Mouse (Mus musculus) left cerebral cortex, postnatal 10 days (tissue): ENCODE data around the gene Gm21830. TPM values are rescaled to one million over a fixed set of nuclear protein-coding genes. Genes with fewer than 3 reads are reported as not detected.
"Not testable (repeated sequence)": the region's sequence is repeated elsewhere in the genome, so short reads cannot be mapped to it uniquely, and the experiment has no call there.

ENCODE experiments used
- DNase-seq, 2 experiments: peaks; one replicate each; pipeline ENCODE4 v3.0.0; 2021 to 2022; ENCODE audit warnings: low spot score in 2 of 2, mixed read lengths in 1 of 2; ENCODE audit errors: extremely low spot score in 1 of 2
- intact Hi-C: fragments of 180-260 bp; cut with DNase I; formaldehyde crosslinking; loops from one replicate; pipeline ENCODE4 v1.15.1; 2025
- total RNA-seq, 2 experiments: library from RNA; stranded (reverse); gene quantifications; 2 replicates each; pipeline ENCODE4 v1.2.3; 2021

Gene Gm21830
- not detected for total RNA-seq

DNA sequence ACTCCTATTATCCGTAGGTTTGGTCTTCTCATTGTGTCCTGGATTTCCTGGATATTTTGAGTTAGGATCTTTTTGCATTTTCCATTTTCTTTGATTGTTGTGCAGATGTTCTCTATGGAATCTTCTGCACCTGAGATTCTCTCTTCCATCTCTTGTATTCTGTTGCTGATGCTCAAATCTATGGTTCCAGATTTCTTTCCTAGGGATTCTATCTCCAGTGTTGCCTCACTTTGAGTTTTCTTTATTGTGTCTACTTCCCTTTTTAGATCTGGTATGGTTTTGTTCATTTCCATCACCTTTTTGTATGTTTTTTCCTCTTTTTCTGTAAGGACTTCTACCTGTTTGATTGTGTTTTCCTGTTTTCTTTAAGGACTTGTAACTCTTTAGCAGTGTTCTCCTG is at the start of gene Gm21830:
Gm21830 (plus strand) TSS at position 301 of the 400 bp plus-strand sequence.
- DNase-seq, intact Hi-C loops: not testable (repeated sequence)

DNA sequence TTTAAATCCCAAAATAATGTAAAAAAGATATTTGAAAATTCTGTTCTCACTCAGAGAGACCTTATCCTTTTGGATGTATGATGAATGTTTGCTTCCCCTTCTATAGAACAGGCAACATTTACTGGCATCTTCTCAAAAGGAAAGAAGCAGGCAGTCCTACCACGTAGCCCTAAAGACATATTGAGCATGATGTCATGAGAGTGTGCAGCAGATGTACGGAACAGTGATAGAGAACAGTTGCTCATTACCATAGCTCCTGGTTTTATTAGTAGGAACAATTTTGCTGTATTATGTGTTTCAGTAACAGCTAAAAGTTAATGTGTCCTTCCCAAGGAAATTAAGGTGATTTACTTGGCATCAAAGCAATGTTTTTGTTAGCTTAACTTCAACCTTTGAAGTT is 49.0 kb upstream of the Gm21830 start:
- DNase-seq = no peak
- intact Hi-C loops = no loop called here

DNA sequence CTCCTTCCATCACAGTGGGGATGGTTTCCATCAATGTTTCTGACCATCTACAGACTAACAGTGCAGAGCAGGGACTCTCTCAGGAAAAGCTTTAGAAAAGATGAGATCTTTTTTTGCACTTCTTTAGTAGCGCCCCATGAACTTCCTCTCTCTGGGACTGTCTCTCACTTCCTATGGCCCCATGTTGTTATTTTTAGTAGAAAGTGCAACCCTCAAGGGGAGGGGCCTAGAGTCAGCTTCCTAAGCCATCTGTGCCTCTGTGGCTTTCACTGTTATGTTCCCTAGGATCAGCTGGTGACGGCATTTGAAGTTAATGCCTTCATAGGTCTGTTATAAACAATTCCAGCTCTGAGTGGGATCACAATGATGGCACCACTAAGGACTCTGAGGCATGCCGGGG is 35.0 kb upstream of the Gm21830 start:
- DNase-seq = no peak
- intact Hi-C loops = no loop called here

DNA sequence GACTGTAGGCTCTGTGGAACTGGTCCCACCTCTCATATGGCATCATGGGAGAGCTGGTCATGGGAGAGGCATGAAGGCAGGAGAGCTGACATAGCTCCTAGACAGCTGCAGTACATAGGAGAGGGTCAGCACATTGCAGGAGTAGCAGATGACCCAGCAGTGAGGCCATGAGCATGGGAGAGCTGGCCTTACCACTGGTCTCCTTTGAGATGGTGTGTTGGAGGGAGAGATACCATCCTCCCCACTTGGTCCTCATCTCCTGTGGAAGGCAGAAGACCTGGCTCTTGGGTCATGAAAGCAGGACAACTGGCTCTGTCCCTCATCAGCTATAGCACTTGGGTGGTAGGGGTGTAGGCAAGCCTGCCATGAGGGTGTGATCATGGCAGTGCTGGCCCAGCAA is 7.3 kb downstream of the Gm21830 start:
- DNase-seq = no peak
- intact Hi-C loops = no loop called here

DNA sequence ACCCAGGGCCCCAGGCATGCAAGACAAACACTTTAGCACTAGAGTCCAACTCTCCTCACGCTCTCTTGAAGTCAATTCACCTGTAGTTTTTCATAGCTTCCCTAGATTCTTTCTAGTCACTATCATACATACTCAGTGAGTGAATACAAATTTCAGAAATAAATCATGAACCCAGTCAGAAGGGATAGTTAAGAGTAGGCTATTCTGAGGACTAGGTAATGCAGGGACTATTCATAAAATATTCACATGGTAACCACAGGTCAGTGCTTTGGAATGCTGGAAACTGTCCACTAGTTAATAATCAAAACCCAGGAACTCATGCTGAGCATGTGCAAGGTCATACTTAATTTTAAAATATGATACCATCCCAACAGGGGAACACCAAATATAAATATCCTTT is 9.3 kb downstream of the Gm21830 start:
- intact Hi-C loops = no loop called here
- no peak for DNase-seq

DNA sequence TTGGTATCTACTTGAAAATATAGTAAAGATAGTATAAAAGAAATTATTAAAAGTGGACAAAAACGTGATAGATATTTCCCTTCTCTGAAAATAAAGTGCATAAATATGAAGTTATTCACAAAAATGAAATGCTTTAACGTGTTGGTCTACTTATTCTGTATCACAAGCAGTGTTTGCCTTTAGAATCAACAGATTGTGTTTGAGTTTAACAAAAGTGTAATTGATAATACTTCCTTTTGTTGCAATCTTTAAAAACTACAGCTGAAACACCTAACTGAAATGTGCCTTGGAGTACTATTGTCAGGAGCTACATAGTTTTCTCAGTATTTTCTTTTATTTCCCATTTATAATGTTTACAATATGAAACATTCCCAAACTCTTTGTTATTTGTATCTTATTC is 19.6 kb downstream of the Gm21830 start, which contains the start of gene Gm26727:
Gm26727 (minus strand) TSS at position 101 of the 400 bp plus-strand sequence.
- intact Hi-C loops = no loop called here
- DNase-seq = no peak

DNA sequence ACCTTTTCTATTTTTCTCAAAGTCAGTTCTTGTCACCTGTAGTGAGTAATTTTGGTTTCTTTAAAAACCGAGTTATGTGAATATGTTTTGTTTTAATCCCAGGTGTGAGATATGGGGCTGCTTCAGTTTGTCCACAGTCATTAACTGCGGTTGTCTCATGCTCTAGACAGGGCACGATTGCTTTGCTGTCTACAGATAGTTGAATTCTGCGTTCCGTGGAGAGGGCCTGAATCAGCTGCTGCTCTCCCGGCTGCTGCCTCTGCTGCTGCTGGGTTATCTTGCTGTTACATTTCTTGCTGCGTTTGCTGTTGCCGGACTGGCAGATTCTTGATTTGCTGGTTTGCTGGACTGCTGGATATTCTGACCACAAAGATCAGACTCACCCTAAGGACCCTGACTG is 24.8 kb downstream of the Gm21830 start:
- no peak for DNase-seq
- intact Hi-C loops = no loop called here

DNA sequence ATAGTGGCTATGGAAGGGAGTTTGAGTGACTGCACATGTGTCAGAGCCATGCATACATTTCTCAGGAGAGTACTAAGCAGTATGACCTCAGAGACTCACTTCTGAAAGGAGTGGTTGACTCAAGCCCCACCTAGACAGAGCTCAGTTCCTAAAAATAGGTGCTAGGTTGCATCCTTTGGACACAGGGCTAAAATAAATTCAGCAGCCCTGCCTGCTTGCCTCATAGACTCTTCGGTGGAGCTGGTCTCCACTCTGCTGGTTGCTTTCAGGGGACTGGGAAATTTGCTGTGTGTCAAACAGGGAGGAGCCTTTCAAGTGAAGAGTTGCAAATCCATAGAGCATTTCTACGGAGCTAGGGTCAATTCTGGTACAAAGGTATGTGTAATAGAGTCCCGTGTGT is 32.3 kb downstream of the Gm21830 start, which contains the start of gene Xirp2:
Xirp2 (plus strand) TSS at position 223 of the 400 bp plus-strand sequence.
- no peak for DNase-seq
- intact Hi-C loops = no loop called here

DNA sequence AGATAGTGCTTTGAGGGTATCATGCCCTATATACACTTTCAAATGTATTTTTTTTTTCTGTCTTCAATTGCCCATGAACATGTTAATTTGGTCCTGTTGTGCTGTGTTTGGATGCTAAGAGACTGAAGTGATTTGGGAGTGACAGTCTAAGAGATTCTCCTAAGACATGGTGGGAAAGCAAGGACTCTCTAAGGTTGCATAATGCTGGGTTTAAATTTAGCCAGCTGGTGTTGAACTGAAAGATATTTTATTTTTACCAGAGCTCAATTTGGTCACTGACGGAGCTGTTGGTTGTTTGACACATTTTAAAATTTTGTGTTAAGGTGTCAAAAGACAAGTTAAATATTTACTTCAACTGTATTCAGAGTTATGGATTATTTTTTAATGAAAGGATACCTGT is 33.2 kb downstream of the Gm21830 start:
- intact Hi-C loops = no loop called here
- DNase-seq = no peak

DNA sequence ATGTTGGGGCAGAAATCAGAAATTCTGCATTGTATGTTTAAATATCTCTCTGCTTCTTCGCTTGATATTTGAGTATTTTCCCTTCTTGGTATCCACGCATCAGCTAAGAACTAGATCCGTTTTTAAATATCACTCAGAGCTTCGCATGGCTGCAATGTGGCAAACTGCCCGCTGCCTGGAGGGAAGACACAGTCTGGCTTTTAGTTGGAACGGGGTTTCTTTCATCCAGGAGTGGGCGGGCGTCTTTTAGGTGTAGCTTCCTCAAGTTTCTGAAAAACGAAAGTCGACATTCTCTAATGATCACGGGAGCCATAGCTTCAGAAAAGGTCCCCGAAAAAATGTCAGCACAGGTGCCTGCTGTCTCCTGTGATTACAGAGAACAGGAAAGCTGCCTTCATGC is 33.7 kb downstream of the Gm21830 start:
- DNase-seq = peak in 1 of 2 experiments; percentile 52
- intact Hi-C loops = no loop called here

DNA sequence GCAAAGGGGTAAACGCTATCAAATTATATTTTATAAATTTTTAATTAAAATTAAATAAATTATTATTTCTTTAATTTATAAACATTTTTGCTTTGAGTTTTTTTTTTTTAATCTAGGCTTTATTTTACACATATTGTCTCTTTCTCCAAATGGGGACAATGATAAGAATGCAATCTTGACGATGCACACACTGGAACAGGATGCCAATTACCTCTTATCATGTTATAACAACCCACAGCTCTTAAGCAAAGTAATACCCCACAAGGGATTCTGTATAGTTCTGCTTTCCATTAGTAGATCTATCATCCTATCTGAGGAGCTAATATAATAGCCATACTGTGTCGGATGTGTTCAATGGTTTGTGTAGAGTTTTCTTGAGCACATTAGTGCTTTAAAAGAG is 47.3 kb downstream of the Gm21830 start:
- DNase-seq = no peak
- intact Hi-C loops = no loop called here

DNA sequence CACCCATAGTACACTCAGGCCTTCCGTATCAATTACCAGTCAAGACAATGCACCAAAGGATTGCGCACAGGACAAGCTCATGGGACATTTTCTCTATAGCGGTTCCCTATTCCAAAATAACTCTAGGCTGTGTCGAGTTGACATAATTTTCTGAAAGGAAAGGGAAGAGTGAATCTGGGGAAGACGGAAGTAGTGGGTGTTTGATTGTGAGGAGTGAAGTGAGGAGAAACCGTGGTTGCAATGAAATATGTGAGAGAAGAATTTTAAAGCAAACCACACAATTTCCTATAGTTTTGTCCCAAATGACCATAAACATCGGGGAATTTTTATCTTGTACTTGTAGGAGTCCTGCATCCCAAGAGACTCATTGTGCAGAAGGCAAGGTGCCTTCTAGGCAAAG is 53.5 kb downstream of the Gm21830 start:
- intact Hi-C loops = no loop called here
- DNase-seq = no peak

DNA sequence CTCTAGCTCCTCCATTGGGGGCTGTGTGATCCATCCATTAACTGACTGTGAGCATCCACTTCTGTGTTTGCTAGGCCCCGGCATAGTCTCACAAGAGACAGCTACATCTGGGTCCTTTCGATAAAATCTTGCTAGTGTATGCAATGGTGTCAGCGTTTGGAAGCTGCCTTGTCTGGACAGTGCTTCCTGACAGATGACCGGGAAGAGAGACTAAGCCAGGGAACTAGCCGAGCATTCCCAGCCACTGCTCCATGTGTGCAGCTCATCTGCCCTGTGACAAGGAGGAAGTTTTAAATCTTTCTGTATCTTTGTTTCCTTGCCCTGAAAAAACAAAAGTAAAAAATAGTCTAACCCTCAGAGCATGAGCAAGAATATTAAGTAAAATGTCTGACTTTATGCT is 56.5 kb downstream of the Gm21830 start:
- DNase-seq, intact Hi-C loops: not testable (repeated sequence)

DNA sequence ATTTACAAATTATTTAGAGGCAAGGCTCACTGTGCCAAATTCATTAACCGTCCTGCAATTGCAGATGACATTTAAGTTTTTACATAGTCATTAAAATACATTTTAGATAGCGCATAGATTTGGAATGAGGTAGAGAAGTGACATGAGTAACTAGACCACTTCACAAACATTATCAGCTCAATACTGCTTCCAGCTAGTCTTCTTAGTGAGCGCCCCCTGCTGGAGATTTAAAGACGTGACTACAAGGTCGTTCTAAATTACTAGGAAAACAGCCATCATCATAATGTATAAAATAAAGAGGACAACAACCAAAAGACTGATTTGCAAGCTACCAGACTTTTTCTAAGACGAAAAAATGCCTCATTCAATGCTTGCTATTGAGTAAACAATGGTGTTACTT is 64.2 kb downstream of the Gm21830 start:
- DNase-seq = peak; percentile 36 to 56
- intact Hi-C loops = loop anchor here (5.0 kb wide), 1 partner anchor 515 kb away; no protein-coding TSS in a partner anchor

DNA sequence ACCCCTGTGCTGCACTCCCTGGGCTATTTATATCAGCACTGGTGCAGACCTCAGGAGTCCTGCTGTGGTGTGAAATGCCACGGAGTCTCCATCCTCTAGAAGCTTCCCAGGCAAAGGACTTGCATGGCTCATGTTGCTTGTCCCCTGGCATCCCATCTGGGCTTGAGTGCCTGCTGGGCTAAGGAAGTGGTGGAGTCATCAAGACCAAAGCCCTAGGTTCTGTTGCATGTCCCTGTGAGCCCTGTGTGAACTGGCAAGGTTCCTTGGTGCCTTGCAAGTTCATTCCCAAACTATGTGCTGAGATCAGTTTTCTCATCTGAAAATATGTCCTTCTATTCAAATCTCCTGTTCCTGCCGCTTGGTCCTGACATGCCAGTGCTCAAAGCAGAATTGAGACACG is 67.5 kb downstream of the Gm21830 start:
- intact Hi-C loops = no loop called here
- no peak for DNase-seq

Other genes with a start within 250 kb of the Gm21830 start
- gene Gm26727, start 19.5 kb downstream of the Gm21830 start, total RNA-seq = not detected
- gene Xirp2, start 32.3 kb downstream of the Gm21830 start, total RNA-seq = under 1 TPM in 1 of 2 experiments, not detected in 1; 0.02 TPM
- 100 to 1,000 TPM; 101 to 105 TPM for gene B3galt1, start 152.1 kb downstream of the Gm21830 start, total RNA-seq